Mouse (Mus musculus) MEL (cell line): ENCODE results near the gene Zscan10. TPM values are rescaled to one million over a fixed set of nuclear protein-coding genes. Genes with fewer than 3 reads are reported as not detected.

Experiments
- DNase-seq: peaks from one replicate; pipeline ENCODE4 v3.0.0; 2011; ENCODE audit warnings: low read depth, low spot score
- H3K27ac ChIP-seq: 2 replicates; pipeline ENCODE4 v1.5.1; 2012; ENCODE audit warnings: low read depth, mild to moderate bottlenecking, control low read depth, low read length, moderate library complexity; ENCODE audit not compliant: control insufficient read depth
- H3K27me3 ChIP-seq, 2 experiments: fragments of 150-350 bp in 1 of 2; sonication (generic) in 1 of 2; 2 replicates each; pipeline ENCODE4 v1.6.1; 2012; ENCODE audit warnings: low read length in 2 of 2, mild to moderate bottlenecking in 2 of 2, improper control_type of control experiment in 1 of 2, moderate library complexity in 1 of 2; ENCODE audit not compliant: insufficient read depth in 2 of 2, control insufficient read depth in 1 of 2
- H3K36me3 ChIP-seq, 2 experiments: 2 replicates each; pipeline ENCODE4 v1.6.1; 2012 to 2014; ENCODE audit warnings: low read length in 2 of 2, improper control_type of control experiment in 1 of 2, inconsistent platforms in 1 of 2, mild to moderate bottlenecking in 1 of 2; ENCODE audit not compliant: insufficient read depth in 2 of 2, control insufficient read depth in 1 of 2
- H3K4me1 ChIP-seq, 2 experiments: fragments of 150-350 bp in 1 of 2; sonication (generic) in 1 of 2; 2 replicates each; pipeline ENCODE4 v1.6.1; 2012; ENCODE audit warnings: low read length in 2 of 2, improper control_type of control experiment in 1 of 2, mild to moderate bottlenecking in 1 of 2; ENCODE audit not compliant: insufficient read depth in 2 of 2, control insufficient read depth in 1 of 2
- H3K4me3 ChIP-seq, 2 experiments: fragments of 150-350 bp in 1 of 2; sonication (generic) in 1 of 2; 2 replicates each; pipeline ENCODE4 v1.5.1; 2012; ENCODE audit warnings: low read depth in 2 of 2, low read length in 2 of 2, mild to moderate bottlenecking in 2 of 2, moderate library complexity in 2 of 2, control low read depth in 1 of 2, improper control_type of control experiment in 1 of 2; ENCODE audit not compliant: control insufficient read depth in 1 of 2, insufficient read depth in 1 of 2
- H3K79me2 ChIP-seq: 2 replicates; pipeline ENCODE4 v1.6.1; 2012; ENCODE audit warnings: mild to moderate bottlenecking, low read length, moderate library complexity; ENCODE audit not compliant: control insufficient read depth, poor library complexity, insufficient read depth
- H3K9ac ChIP-seq: 2 replicates; pipeline ENCODE4 v1.6.1; 2012; ENCODE audit warnings: low read depth, mild to moderate bottlenecking, control low read depth, low read length, moderate library complexity; ENCODE audit not compliant: control insufficient read depth, poor library complexity, severe bottlenecking
- H3K9me3 ChIP-seq: fragments of 150-350 bp; sonication (generic); replicated peaks from 2 replicates; pipeline ENCODE4 v1.6.1; 2012; ENCODE audit warnings: mild to moderate bottlenecking, low read length, improper control_type of control experiment, moderate library complexity; ENCODE audit not compliant: insufficient read depth
- BHLHE40 ChIP-seq: IDR thresholded peaks from 2 replicates; pipeline ENCODE4 v1.6.1; 2012; ENCODE audit warnings: low read depth, mild to moderate bottlenecking, inconsistent platforms, low read length, improper control_type of control experiment, borderline replicate concordance
- CHD1 ChIP-seq: IDR thresholded peaks from 2 replicates; pipeline ENCODE4 v1.6.1; 2012; ENCODE audit warnings: low read depth, mild to moderate bottlenecking, inconsistent platforms, low read length, improper control_type of control experiment
- CHD2 ChIP-seq: IDR thresholded peaks from 2 replicates; pipeline ENCODE4 v1.6.1; 2011; ENCODE audit warnings: low read length, improper control_type of control experiment
- CTCF ChIP-seq, 3 experiments: IDR thresholded peaks in 2 of 3; conservative IDR thresholded peaks in 1 of 3; 2 replicates each; pipeline ENCODE4 v1.5.1; 2011 to 2012; ENCODE audit warnings: low read length in 3 of 3, low read depth in 2 of 3, mild to moderate bottlenecking in 2 of 3, improper control_type of control experiment in 1 of 3, inconsistent platforms in 1 of 3, mixed read lengths in 1 of 3, moderate library complexity in 1 of 3; ENCODE audit not compliant: control insufficient read depth in 1 of 3, insufficient read depth in 1 of 3, poor library complexity in 1 of 3, severe bottlenecking in 1 of 3
- E2F4 ChIP-seq: IDR thresholded peaks from 2 replicates; pipeline ENCODE4 v1.6.1; 2011; ENCODE audit warnings: low read depth, low read length, improper control_type of control experiment, borderline replicate concordance
- ETS1 ChIP-seq: IDR thresholded peaks from 2 replicates; pipeline ENCODE4 v1.6.1; 2012; ENCODE audit warnings: low read depth, mild to moderate bottlenecking, inconsistent platforms, low read length, improper control_type of control experiment, moderate library complexity
- GABPA ChIP-seq: IDR thresholded peaks from 2 replicates; pipeline ENCODE4 v1.6.1; 2012; ENCODE audit warnings: low read depth, mild to moderate bottlenecking, inconsistent platforms, low read length, improper control_type of control experiment, moderate library complexity
- GATA1 ChIP-seq: IDR thresholded peaks from 2 replicates; pipeline ENCODE4 v1.6.1; 2011; ENCODE audit warnings: low read depth, low read length, improper control_type of control experiment
- JUND ChIP-seq: IDR thresholded peaks from 2 replicates; pipeline ENCODE4 v1.6.1; 2011; ENCODE audit warnings: low read depth, mild to moderate bottlenecking, improper control_type of control experiment, low read length
- MAFK ChIP-seq: IDR thresholded peaks from 2 replicates; pipeline ENCODE4 v1.6.1; 2011; ENCODE audit warnings: low read depth, mild to moderate bottlenecking, low read length, improper control_type of control experiment, borderline replicate concordance
- MAX ChIP-seq: IDR thresholded peaks from 2 replicates; pipeline ENCODE4 v1.6.1; 2011; ENCODE audit warnings: low read length, improper control_type of control experiment
- MAZ ChIP-seq: IDR thresholded peaks from 2 replicates; pipeline ENCODE4 v1.6.1; 2012; ENCODE audit warnings: low read depth, mild to moderate bottlenecking, inconsistent platforms, low read length, improper control_type of control experiment
- MYB ChIP-seq: IDR thresholded peaks from 2 replicates; pipeline ENCODE4 v1.6.1; 2011; ENCODE audit warnings: mild to moderate bottlenecking, low read depth, low read length, improper control_type of control experiment
- NELFE ChIP-seq: IDR thresholded peaks from 2 replicates; pipeline ENCODE4 v1.6.1; 2011; ENCODE audit warnings: low read depth, low read length, improper control_type of control experiment
- POLR2A ChIP-seq, 2 experiments: IDR thresholded peaks; 2 replicates each; pipeline ENCODE4 v1.6.1; 2011 to 2012; ENCODE audit warnings: low read length in 2 of 2, mild to moderate bottlenecking in 2 of 2, control low read depth in 1 of 2, improper control_type of control experiment in 1 of 2, low read depth in 1 of 2, moderate library complexity in 1 of 2; ENCODE audit not compliant: control insufficient read depth in 1 of 2, insufficient read depth in 1 of 2, poor library complexity in 1 of 2
- POLR2AphosphoS2 ChIP-seq: IDR thresholded peaks from 2 replicates; pipeline ENCODE4 v1.6.1; 2011; ENCODE audit warnings: low read length, improper control_type of control experiment
- POLR2AphosphoS5 ChIP-seq: IDR thresholded peaks from 2 replicates; pipeline ENCODE4 v1.6.1; 2012; ENCODE audit warnings: low read depth, borderline replicate concordance, mild to moderate bottlenecking, inconsistent platforms, low read length, moderate library complexity, mixed read lengths
- RCOR1 ChIP-seq: IDR thresholded peaks from 2 replicates; pipeline ENCODE4 v1.6.1; 2012; ENCODE audit warnings: low read depth, mild to moderate bottlenecking, inconsistent platforms, low read length, improper control_type of control experiment
- SIN3A ChIP-seq: IDR thresholded peaks from 2 replicates; pipeline ENCODE4 v1.6.1; 2012; ENCODE audit warnings: low read length, improper control_type of control experiment, inconsistent platforms
- TAL1 ChIP-seq: IDR thresholded peaks from 2 replicates; pipeline ENCODE4 v1.6.1; 2012; ENCODE audit warnings: mild to moderate bottlenecking, inconsistent platforms, low read length, moderate library complexity, mixed read lengths
- TBP ChIP-seq: IDR thresholded peaks from 2 replicates; pipeline ENCODE4 v1.8.0; 2011; ENCODE audit warnings: low read depth, low read length, improper control_type of control experiment
- TCF12 ChIP-seq: IDR thresholded peaks from 2 replicates; pipeline ENCODE4 v1.6.1; 2014; ENCODE audit warnings: low read depth, mild to moderate bottlenecking, inconsistent platforms, low read length, improper control_type of control experiment, moderate library complexity
- UBTF ChIP-seq: IDR thresholded peaks from 2 replicates; pipeline ENCODE4 v1.6.1; 2012; ENCODE audit warnings: low read depth, mild to moderate bottlenecking, inconsistent platforms, low read length, improper control_type of control experiment, moderate library complexity, borderline replicate concordance; ENCODE audit not compliant: insufficient read depth
- USF1 ChIP-seq: IDR thresholded peaks from 2 replicates; pipeline ENCODE4 v1.6.1; 2014; ENCODE audit warnings: low read depth, mild to moderate bottlenecking, inconsistent platforms, low read length, improper control_type of control experiment, moderate library complexity
- USF2 ChIP-seq, 2 experiments: IDR thresholded peaks; 2 replicates each; pipeline ENCODE4 v1.6.1; 2011 to 2012; ENCODE audit warnings: improper control_type of control experiment in 2 of 2, low read length in 2 of 2, borderline replicate concordance in 1 of 2, inconsistent platforms in 1 of 2, low read depth in 1 of 2, mild to moderate bottlenecking in 1 of 2; ENCODE audit not compliant: insufficient read depth in 1 of 2
- ZC3H11A ChIP-seq: IDR thresholded peaks from 2 replicates; pipeline ENCODE4 v1.6.1; 2012; ENCODE audit warnings: low read depth, mild to moderate bottlenecking, inconsistent platforms, low read length, improper control_type of control experiment
- ZMIZ1 ChIP-seq: IDR thresholded peaks from 2 replicates; pipeline ENCODE4 v1.6.1; 2012; ENCODE audit warnings: low read depth, mild to moderate bottlenecking, inconsistent platforms, low read length, improper control_type of control experiment, moderate library complexity
- ZNF384 ChIP-seq: IDR thresholded peaks from 2 replicates; pipeline ENCODE4 v1.6.1; 2012; ENCODE audit warnings: low read depth, mild to moderate bottlenecking, inconsistent platforms, low read length, improper control_type of control experiment
- polyA plus RNA-seq, 2 experiments: library from polyadenylated mRNA; stranded (reverse) in 1 of 2; unstranded in 1 of 2; fragments of >175 nt in 1 of 2; fragments of >200 nt in 1 of 2; gene quantifications; 2 replicates each; pipeline versions ENCODE4 v1.2.1 to v1.2.4; 2012; ENCODE audit warnings: low replicate concordance in 2 of 2, low read depth in 1 of 2; ENCODE audit not compliant: insufficient read length in 2 of 2, insufficient read depth in 1 of 2, missing spikeins in 1 of 2
- total RNA-seq: library from RNA; depleted of rRNA; stranded (reverse); fragments of 300-350 nt; gene quantifications from 2 replicates; pipeline ENCODE4 v1.2.3, GENCODE M21; 2012

The Zscan10 gene
- total and polyA plus RNA-seq, 3 experiments, result 0.08 TPM; not detected in 2

GRCm38 (mm10) chr17:23651363-23651762 lies 50.7 kb downstream of the Zscan10 start:
- H3K36me3 ChIP-seq, result no peaks in the 10 kb centered on the region
- no peaks in the 10 kb centered on the region for H3K4me1 ChIP-seq
- H3K9me3 ChIP-seq, result no peaks in the 10 kb centered on the region
- no peak for DNase-seq
- H3K4me3 ChIP-seq, result no peak overlapping the region
- H3K27me3 ChIP-seq, result peaks cover 2 to 4% of the 10 kb centered on the region in 2 experiments
- H3K9ac ChIP-seq, result no peak overlapping the region
- no peak for TF ChIP-seq TBP
- TF ChIP-seq, all 39 proteins: peak for 0
- Histone ChIP-seq H3K27ac (no peak overlapping the region), H3K79me2 (no peaks in the 10 kb centered on the region)

DNA sequence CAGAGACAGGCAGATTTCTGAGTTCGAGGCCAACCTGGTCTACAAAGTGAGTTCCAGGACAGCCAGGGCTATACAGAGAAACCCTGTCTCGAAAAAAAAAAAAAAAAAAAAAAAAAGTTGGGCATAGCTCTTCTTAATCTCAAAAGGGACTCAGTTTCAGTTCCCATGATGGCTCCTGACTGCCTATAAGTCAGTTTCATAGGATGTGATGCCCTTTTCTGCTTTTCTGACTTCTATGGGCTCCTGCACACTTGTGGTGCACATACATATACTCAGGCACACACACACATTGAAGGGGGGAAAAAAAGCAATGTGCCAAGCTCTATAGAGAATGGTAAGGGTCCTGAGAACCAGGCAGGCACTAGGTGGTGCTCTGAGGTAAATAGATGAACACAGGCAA lies 52.7 kb downstream of the Zscan10 start:
- H3K36me3 ChIP-seq, result no peaks in the 10 kb centered on the region
- H3K9ac ChIP-seq, result no peak overlapping the region
- no peak for DNase-seq
- no peak for TF ChIP-seq MAZ
- TF ChIP-seq ZMIZ1, result no peak
- TF ChIP-seq GABPA, result no peak
- no peak for TF ChIP-seq BHLHE40
- no peak for TF ChIP-seq GATA1
- TF ChIP-seq E2F4, result no peak
- no peak for TF ChIP-seq USF2 (IDR thresholded peaks at IDR 0.05; ENCODE audit: borderline replicate concordance in 1 of 2, insufficient read depth in 1 of 2, low read depth in 1 of 2, low read length in 2 of 2)
- TF ChIP-seq TAL1, result no peak
- no peak for TF ChIP-seq TCF12
- no peak for TF ChIP-seq POLR2A (IDR thresholded peaks at IDR 0.05; ENCODE audit: control insufficient read depth in 1 of 2, insufficient read depth in 1 of 2, low read depth in 1 of 2, low read length in 2 of 2, poor library complexity in 1 of 2)
- TF ChIP-seq RCOR1, result no peak
- TF ChIP-seq POLR2AphosphoS5, result no peak
- TF ChIP-seq ZC3H11A, result no peak
- TF ChIP-seq, all 39 proteins: peak for 0
- Histone ChIP-seq H3K79me2 (no peaks in the 10 kb centered on the region), H3K27me3 (peaks cover 2 to 4% of the 10 kb centered on the region in 2 experiments), H3K9me3 (no peaks in the 10 kb centered on the region), H3K4me1 (no peaks in the 10 kb centered on the region), H3K27ac (no peak overlapping the region), H3K4me3 (no peak overlapping the region)

DNA sequence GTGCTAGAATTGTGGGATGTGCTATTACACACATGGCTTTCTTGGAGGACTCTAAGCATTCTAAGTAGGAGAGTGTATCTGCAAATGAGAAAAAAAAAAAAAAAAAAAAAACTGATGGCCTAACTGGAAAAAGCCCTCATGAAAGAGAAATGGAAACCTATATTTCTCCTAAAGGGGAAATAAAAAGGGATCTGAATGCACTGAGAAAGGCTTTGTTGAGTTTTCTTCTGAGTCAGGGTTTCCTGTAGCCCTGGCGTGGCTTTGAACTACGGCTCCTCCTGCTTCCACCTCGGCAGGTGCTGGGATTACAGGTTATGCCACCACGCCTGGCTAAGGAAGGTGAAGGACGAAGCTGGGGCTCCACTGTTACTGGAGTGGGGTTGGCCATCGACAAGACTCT lies 53.3 kb downstream of the Zscan10 start:
- no peak for DNase-seq
- Histone ChIP-seq H3K4me3 (no peak overlapping the region), H3K9ac (no peak overlapping the region), H3K27ac (no peak overlapping the region), H3K36me3 (no peaks in the 10 kb centered on the region), H3K79me2 (no peaks in the 10 kb centered on the region), H3K9me3 (no peaks in the 10 kb centered on the region), H3K27me3 (peaks cover 0 to 4% of the 10 kb centered on the region in 2 experiments), H3K4me1 (no peaks in the 10 kb centered on the region)
- TF ChIP-seq MAFK (no peak), ZNF384 (no peak), ZC3H11A (no peak), MYB (no peak), JUND (no peak), POLR2AphosphoS2 (no peak), POLR2AphosphoS5 (no peak), CHD1 (no peak), NELFE (no peak), ETS1 (no peak), GABPA (no peak), MAX (no peak), MAZ (no peak), CHD2 (no peak), CTCF (IDR thresholded peaks at IDR 0.05 in 2 of 3, conservative IDR thresholded peaks at IDR 0.05 in 1 of 3; ENCODE audit: control insufficient read depth in 1 of 3, insufficient read depth in 1 of 3, low read depth in 2 of 3, low read length in 3 of 3, poor library complexity in 1 of 3, severe bottlenecking in 1 of 3) (no peak), UBTF (no peak), USF1 (no peak), SIN3A (no peak)
